Mouse (Mus musculus): ENCODE results near the gene Pnck. TPM values are rescaled to one million over a fixed set of nuclear protein-coding genes. Genes with fewer than 3 reads are reported as not detected.

The Pnck gene
- total RNA-seq, 4 experiments from 2014 or later = 10.6 to 29.6 (median 18.5) TPM

DNA sequence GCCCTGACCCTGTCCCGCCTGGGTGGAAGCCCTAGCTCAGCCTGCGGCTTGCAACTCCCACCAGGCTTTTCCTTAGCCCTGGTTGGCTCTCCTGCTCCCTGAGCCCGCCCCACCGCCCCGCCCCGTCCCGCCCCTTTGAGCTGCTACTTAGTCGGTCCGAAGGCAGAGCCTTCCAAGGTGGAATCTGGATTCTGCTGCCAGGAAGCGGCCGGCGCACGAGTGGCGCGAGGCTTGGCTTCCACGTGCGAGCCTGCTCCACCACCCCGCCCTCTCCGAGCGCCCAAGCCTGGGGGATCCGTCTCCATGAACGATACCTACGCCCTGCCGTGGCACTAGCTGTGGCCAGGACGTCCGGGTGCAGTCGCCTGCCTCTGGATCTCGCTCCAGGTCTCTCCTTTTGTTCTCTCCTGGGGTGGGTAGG, 20.7 kb downstream of the Pnck start, which contains the start of gene Dusp9:
TSS of gene Dusp9 (plus strand) at position 165 of the 421 bp plus-strand sequence.
- peak; percentile 20 for DNase-seq

DNA sequence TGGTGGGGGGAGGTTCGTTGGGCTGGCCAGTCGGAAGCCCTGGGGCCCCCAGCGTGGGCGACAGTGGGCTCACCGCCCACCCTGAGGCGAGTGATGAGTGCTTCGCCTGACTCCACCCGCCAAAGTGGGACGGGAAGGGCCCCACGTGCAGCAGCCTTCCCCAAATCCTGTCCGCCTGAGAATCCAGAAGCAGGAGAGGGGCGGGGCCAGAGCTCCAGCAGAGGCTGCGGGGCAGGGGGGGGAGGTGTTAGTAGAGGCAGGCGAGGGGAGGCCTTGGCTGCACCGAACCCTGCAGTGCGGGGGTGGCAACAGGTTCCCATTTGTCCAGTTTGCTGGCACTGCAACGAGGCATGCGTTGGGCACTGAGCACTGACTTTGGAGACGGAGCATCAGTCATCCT, 22.5 kb downstream of the Pnck start:
- no peak for DNase-seq

DNA sequence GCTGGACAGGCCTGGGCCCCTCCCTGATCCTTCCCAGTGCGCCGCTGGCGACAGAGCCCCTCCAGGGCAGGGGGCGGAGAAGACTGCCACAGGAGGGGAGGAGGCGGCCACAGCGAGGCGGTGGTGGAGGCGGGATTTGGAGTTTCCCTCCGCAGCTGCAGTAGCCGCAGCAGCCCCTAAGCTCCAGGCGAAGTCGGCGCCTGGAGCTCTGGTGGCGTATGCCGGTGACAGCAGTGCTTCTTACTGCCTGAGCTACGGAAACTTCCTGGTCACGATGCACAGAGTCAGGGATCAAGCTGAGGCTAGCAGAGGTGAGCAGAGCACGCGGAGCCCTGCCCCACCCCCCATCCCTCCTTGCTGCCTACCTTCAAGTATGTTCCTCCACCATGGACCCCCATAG, 24.5 kb downstream of the Pnck start:
- no peak for DNase-seq

DNA sequence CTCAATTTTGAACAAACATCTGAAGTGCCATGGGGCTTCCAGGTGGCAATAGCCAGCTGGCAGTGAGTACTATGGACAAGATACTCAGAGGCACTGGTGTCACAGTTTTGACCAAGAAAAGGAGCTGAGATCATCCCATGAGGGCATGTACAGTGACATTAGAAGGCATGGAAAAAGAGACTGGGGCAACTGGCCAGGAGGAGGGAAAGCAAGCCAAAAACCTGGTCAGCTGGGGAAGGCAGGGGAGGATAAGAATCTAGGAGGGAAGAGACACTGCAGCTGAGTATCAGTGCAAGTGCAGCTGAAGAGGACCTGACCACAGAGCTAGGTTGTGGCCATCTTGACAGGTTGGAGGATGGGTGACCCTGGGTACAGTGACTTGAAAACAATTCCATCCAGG, 32.9 kb downstream of the Pnck start:
- no peak for DNase-seq

DNA sequence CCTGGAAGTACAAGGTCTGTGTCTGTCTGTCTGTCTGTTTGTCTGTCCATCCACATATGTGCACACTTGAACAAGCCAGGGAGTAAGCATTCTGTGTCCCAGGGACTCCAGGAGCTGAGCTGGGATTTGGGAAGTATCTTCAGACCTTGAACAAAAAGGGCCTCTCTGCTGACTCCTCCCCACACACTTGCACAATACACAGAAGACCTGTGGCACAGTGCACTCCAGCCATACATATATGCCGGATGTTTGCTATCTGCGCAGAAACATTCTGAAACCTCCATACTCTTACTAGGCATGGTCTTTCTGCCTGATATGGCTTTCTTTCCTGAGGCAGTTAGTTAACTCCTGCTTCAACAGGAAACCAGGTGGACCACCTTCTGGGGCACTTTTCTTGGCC, 40.0 kb downstream of the Pnck start:
- no peak for DNase-seq

DNA sequence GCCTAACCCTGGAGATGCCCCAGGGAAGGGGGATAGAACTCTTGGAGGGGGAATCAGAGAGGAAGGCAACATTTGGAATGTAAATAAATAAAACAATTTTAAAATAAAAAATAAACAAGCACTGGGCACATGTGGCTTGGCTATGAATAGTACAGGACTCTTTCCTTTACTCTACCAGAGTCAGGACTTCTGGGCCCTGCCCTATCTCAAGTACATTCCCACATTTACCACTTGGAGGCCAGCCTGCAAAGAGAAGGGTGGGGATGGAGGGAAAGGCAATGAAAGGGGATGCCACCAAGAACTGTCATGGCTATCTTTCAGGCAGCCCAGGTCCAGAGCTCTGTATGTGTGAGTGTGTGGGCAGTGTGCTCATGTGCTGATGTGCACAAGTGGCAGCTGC, 40.5 kb downstream of the Pnck start:
- no peak for DNase-seq

DNA sequence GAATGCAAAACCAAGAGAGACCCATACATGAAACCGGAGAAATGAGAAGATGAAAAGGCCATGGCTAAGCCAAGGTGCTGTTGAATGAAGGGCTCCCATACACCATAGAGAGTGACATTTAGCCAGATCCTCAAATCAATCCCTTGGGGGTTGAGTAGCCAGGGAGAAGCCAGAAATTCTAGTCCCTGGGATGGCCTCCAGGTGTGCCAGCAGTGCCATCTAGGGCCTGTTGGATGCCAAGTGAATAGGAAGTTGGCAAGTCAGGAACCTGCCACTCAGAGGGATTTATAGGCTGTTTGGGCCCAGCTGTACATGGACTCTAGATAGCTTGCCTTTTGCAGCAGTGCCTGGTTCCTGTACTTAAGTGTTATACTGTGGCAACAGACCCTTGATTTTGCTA, 44.0 kb downstream of the Pnck start:
- DNase-seq = no peak

DNA sequence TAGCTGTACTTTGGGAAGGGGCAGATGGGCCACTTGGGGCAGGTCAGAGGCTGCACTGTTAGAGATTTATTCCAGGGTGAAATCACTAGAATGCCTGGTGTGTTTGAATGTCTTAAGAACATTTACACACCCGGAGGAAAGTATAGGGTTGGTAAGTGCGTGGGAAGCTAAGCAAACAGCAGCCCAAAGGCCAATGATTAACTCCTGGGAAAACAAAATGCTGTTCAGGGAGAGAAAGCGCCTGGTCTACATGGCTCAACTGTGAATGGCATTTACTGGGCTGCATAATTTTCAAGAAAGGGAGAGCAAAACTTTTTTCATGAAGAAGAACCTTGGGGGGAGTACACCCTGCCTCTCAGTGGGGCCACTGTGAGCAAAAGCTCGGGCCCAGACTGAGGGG, 46.3 kb downstream of the Pnck start:
- no peak for DNase-seq

Other genes with a start within 250 kb of the Pnck start
- gene Zfp92, start 249.0 kb downstream of the Pnck start, total RNA-seq (2022) = 1 to 10 TPM in 1 of 4 experiments, under 1 TPM in 3; 0.42 to 1.1 (median 0.64) TPM
- under 1 TPM in 1 of 4 experiments, not detected in 3; 0.34 TPM for gene Trex2, start 224.8 kb downstream of the Pnck start, total RNA-seq (2022)
- 10 to 100 TPM; 19.0 to 57.4 (median 39.0) TPM for gene Haus7, start 201.1 kb downstream of the Pnck start, total RNA-seq (2022)
- 100 to 1,000 TPM; 251 to 364 (median 310) TPM for gene Bgn, start 176.5 kb downstream of the Pnck start, total RNA-seq (2022)
- 100 to 1,000 TPM in 1 of 4 experiments, 10 to 100 TPM in 3; 68.5 to 100 (median 79.5) TPM for gene Atp2b3, start 157.0 kb downstream of the Pnck start, total RNA-seq (2022)
- 1 to 10 TPM in 1 of 4 experiments, under 1 TPM in 3; 0.17 to 1.1 (median 0.52) TPM for gene Dusp9, start 20.7 kb downstream of the Pnck start, total RNA-seq (2022)
- 100 to 1,000 TPM in 3 of 4 experiments, 10 to 100 TPM in 1; 63.8 to 185 (median 134) TPM for gene Slc6a8, start 13.0 kb upstream of the Pnck start, total RNA-seq (2022)
- gene Bcap31, start 56.1 kb upstream of the Pnck start, total RNA-seq (2022) = 100 to 1,000 TPM; 212 to 320 (median 258) TPM
- gene Abcd1, start 56.5 kb upstream of the Pnck start, total RNA-seq (2022) = 10 to 100 TPM; 23.0 to 38.2 (median 29.4) TPM
- gene Plxnb3, start 97.0 kb upstream of the Pnck start, total RNA-seq (2022) = under 1 TPM; 0.38 to 0.74 (median 0.55) TPM
- gene Srpk3, start 114.3 kb upstream of the Pnck start, total RNA-seq (2022) = under 1 TPM; 0.42 to 0.71 (median 0.52) TPM
- gene Idh3g, start 126.8 kb upstream of the Pnck start, total RNA-seq (2022) = 100 to 1,000 TPM; 295 to 431 (median 378) TPM
- 100 to 1,000 TPM; 150 to 176 (median 163) TPM for gene Ssr4, start 126.9 kb upstream of the Pnck start, total RNA-seq (2022)
- 1 to 10 TPM; 4.4 to 8.1 (median 6.4) TPM for gene Pdzd4, start 164.9 kb upstream of the Pnck start, total RNA-seq (2022)
- not detected for gene Avpr2, start 232.0 kb upstream of the Pnck start, total RNA-seq (2022)
- 10 to 100 TPM; 10.1 to 25.3 (median 16.7) TPM for gene L1cam, start 236.0 kb upstream of the Pnck start, total RNA-seq (2022)

Data from adrenal gland, adult 8-10 months (tissue).